Mouse (Mus musculus): ENCODE measurements at regions not wholly inside any gene's neighbourhood (a gene's known extent, or its start where the extent isn't known, plus 50 kb on each side); places are given as distances from the start of the nearest gene placed in this dataset.
A peak's percentile ranks its signal among the peaks of the same experiment; 100 is the strongest.

- TF ChIP-seq POLR2A (IDR thresholded peaks at IDR 0.05; ENCODE audit: insufficient read depth, low read depth, low read length) = peak; percentile 28; the same call in 1 of the 2 replicates
- no peak for TF ChIP-seq EP300 (IDR thresholded peaks at IDR 0.05; ENCODE audit: insufficient read depth, low read depth, low read length)
Measured at GRCm38 (mm10) chrX:167104247-167104621, 104.9 kb downstream of the Tmsb4x start.

DNA sequence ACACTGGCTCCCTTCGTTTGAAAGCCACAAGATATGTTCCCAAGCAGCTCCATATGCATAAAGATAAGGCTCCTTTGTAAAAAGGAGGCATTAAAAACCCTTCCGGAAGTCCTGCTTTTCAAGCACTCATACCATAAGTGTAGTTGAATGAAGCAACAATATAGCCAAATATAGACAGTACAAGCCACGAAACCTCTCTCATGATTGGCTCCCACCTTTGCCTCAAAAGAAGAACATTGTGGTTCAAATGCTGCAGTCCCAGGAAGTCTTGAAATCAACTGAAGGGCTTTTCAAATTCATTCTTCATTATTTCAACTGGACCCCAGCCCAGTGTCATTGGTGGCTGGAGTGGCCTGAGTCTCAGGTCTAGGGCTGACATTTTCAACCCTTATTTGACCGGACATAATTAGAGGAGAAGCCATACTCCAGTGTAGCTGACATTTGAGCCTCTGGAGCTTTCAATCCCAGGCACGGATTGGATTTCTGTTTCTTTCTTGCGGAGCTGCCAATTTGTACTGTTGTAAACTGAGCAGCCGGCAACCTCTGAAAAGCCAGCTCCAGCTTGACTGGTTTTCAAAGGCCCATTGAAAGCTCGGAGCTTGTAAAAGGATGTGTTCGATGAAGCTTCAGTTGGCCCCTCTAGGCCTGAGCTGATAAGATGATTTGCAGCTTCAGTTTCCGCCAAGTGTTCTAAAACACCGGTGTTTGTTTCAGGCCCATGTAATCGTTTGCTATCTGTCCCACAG lies 105.4 kb downstream of the Tmsb4x start:
- Histone ChIP-seq H3K9ac (ENCODE audit: low read depth, low read length) (no peak overlapping the region), H3K4me1 (ENCODE audit: control insufficient read depth, insufficient read depth, low read length) (peaks cover 10% of the 10 kb centered on the region), H3K27me3 (ENCODE audit: control insufficient read depth, insufficient read depth, low read length) (no peaks in the 10 kb centered on the region), H3K79me2 (replicated peaks; ENCODE audit: control insufficient read depth, insufficient read depth, low read length) (no peaks in the 10 kb centered on the region), H3K27ac (peak overlapping the region; percentile 76), H3K4me3 (no peak overlapping the region), H3K36me3 (ENCODE audit: control insufficient read depth, insufficient read depth, low read length) (no peaks in the 10 kb centered on the region)
- no peak for DNase-seq
- TF ChIP-seq EP300 (IDR thresholded peaks at IDR 0.05; ENCODE audit: insufficient read depth, low read depth, low read length) = no peak
- TF ChIP-seq POLR2A (IDR thresholded peaks at IDR 0.05; ENCODE audit: insufficient read depth, low read depth, low read length) = no peak
- TF ChIP-seq CTCF (IDR thresholded peaks at IDR 0.05) = no peak
- 52% methylated on average over 12 of the region's 12 CpGs for WGBS
- intact Hi-C loops (cut with DNase I) = loop anchor here (1.0 to 10.0 kb wide), 3 partner anchors 53 to 101 kb away; partner anchors contain the start of gene Tmsb4x

More at GRCm38 (mm10) chrX:167104247-167104621, 104.9 kb downstream of the Tmsb4x start:
- 56% methylated on average over 4 of the region's 4 CpGs for WGBS
- no peaks in the 10 kb centered on the region for H3K27me3 ChIP-seq (ENCODE audit: control insufficient read depth, insufficient read depth, low read length)
- no peak overlapping the region for H3K4me3 ChIP-seq
- intact Hi-C loops (cut with DNase I) = loop anchor here (1.0 to 10.0 kb wide), 3 partner anchors 54 to 101 kb away; partner anchors contain the start of gene Tmsb4x
- no peak overlapping the region for H3K9ac ChIP-seq (ENCODE audit: low read depth, low read length)
- H3K27ac ChIP-seq = peak overlapping the region; percentile 76
- no peaks in the 10 kb centered on the region for H3K79me2 ChIP-seq (replicated peaks; ENCODE audit: control insufficient read depth, insufficient read depth, low read length)
- peaks cover 10% of the 10 kb centered on the region for H3K4me1 ChIP-seq (ENCODE audit: control insufficient read depth, insufficient read depth, low read length)
- H3K36me3 ChIP-seq (ENCODE audit: control insufficient read depth, insufficient read depth, low read length) = no peaks in the 10 kb centered on the region
- peak in 1 of 2 experiments; percentile 45 for DNase-seq

DNA sequence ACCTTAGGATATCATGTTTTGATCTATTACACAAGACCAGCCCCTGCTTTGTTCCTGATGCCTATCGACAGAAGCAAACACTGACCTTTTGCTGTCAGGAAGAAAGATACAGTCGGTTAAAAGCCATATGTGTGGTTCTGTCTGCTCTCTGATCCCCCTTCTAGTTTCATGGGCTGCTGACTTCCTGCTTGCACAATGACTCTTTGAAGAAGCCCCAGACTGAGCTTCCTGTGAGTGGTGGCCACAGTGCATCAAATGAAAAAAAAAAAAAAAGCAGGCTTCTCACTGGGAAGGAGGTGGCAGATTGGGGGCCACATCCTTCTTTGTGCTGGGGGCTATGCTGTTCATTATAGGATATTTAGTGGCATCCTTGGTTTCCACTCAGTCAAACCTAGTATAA lies 107.2 kb downstream of the Tmsb4x start:
- no peak overlapping the region; the same call in 1 of the 2 replicates for H3K27ac ChIP-seq
- WGBS = 38% methylated on average over 2 of the region's 2 CpGs
- H3K27me3 ChIP-seq (ENCODE audit: control insufficient read depth, insufficient read depth, low read length) = no peaks in the 10 kb centered on the region
- no peak overlapping the region for H3K4me3 ChIP-seq
- H3K79me2 ChIP-seq (replicated peaks; ENCODE audit: control insufficient read depth, insufficient read depth, low read length) = no peaks in the 10 kb centered on the region
- H3K36me3 ChIP-seq (ENCODE audit: control insufficient read depth, insufficient read depth, low read length) = no peaks in the 10 kb centered on the region
- TF ChIP-seq POLR2A (IDR thresholded peaks at IDR 0.05; ENCODE audit: insufficient read depth, low read depth, low read length) (no peak), EP300 (IDR thresholded peaks at IDR 0.05; ENCODE audit: insufficient read depth, low read depth, low read length) (no peak), CTCF (IDR thresholded peaks at IDR 0.05) (no peak)
- H3K9ac ChIP-seq (ENCODE audit: low read depth, low read length) = no peak overlapping the region
- DNase-seq = no peak
- peaks cover 10% of the 10 kb centered on the region for H3K4me1 ChIP-seq (ENCODE audit: control insufficient read depth, insufficient read depth, low read length)
- intact Hi-C loops (cut with DNase I) = loop anchor here (5.0 to 10.0 kb wide), 2 partner anchors 70 to 103 kb away; partner anchors contain the start of gene Tmsb4x

DNA sequence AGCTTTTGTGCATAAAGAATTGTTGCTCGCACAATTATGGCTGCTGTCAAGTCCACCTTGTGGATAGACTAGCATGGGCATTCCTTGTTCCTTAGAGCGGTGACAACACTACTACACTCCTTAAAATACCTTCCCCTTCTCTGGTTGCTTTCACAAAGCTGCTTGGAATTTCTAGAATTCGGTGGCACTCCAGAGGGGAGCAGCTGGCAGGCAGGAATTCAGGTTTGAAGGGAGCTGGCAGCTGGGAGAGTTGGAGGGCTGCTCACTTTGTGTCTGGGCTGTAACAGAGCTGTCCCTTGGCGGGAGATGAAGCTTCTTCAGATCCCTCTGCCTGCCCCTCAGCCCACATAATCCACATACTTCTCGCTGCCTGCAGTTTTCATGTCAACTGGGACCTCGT lies 109.7 kb downstream of the Tmsb4x start:
- no peak for DNase-seq
- Histone ChIP-seq H3K79me2 (replicated peaks; ENCODE audit: control insufficient read depth, insufficient read depth, low read length) (no peaks in the 10 kb centered on the region), H3K4me3 (no peak overlapping the region), H3K27me3 (ENCODE audit: control insufficient read depth, insufficient read depth, low read length) (no peaks in the 10 kb centered on the region), H3K27ac (no peak overlapping the region), H3K36me3 (ENCODE audit: control insufficient read depth, insufficient read depth, low read length) (no peaks in the 10 kb centered on the region), H3K4me1 (ENCODE audit: control insufficient read depth, insufficient read depth, low read length) (peaks cover 10% of the 10 kb centered on the region), H3K9ac (ENCODE audit: low read depth, low read length) (no peak overlapping the region)
- WGBS = 56% methylated on average over 6 of the region's 6 CpGs
- no peak for TF ChIP-seq EP300 (IDR thresholded peaks at IDR 0.05; ENCODE audit: insufficient read depth, low read depth, low read length)
- TF ChIP-seq CTCF (IDR thresholded peaks at IDR 0.05) = no peak
- no peak for TF ChIP-seq POLR2A (IDR thresholded peaks at IDR 0.05; ENCODE audit: insufficient read depth, low read depth, low read length)
- intact Hi-C loops (cut with DNase I) = no loop called here

DNA sequence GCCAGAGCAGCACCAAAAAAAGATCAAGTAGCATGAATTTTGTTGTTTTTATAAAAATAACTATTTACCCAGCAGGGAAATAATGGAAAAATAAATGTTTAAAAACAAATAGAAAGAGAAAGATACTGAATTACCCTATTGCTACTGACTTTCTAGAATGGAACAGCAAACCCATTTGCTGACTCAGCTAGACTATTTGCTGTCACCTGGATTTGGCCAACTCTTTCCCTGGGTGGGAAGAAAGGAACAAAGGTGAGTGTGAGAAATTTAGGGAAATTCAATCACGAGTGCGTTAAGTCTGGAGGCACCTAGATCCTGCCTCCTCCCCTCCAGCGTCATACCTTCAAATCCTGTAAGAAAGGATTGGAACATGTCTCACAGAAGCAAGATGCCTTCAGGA lies 110.2 kb downstream of the Tmsb4x start:
- no peak overlapping the region for H3K27ac ChIP-seq
- no peak overlapping the region for H3K9ac ChIP-seq (ENCODE audit: low read depth, low read length)
- no peak for TF ChIP-seq CTCF (IDR thresholded peaks at IDR 0.05)
- no peak for TF ChIP-seq EP300 (IDR thresholded peaks at IDR 0.05; ENCODE audit: insufficient read depth, low read depth, low read length)
- TF ChIP-seq POLR2A (IDR thresholded peaks at IDR 0.05; ENCODE audit: insufficient read depth, low read depth, low read length) = no peak
- intact Hi-C loops (cut with DNase I) = no loop called here
- H3K27me3 ChIP-seq (ENCODE audit: control insufficient read depth, insufficient read depth, low read length) = no peaks in the 10 kb centered on the region
- H3K4me3 ChIP-seq = no peak overlapping the region
- H3K79me2 ChIP-seq (replicated peaks; ENCODE audit: control insufficient read depth, insufficient read depth, low read length) = no peaks in the 10 kb centered on the region
- H3K36me3 ChIP-seq (ENCODE audit: control insufficient read depth, insufficient read depth, low read length) = no peaks in the 10 kb centered on the region
- peaks cover 7% of the 10 kb centered on the region for H3K4me1 ChIP-seq (ENCODE audit: control insufficient read depth, insufficient read depth, low read length)
- no peak for DNase-seq
- 73% methylated on average over 3 of the region's 3 CpGs for WGBS

DNA sequence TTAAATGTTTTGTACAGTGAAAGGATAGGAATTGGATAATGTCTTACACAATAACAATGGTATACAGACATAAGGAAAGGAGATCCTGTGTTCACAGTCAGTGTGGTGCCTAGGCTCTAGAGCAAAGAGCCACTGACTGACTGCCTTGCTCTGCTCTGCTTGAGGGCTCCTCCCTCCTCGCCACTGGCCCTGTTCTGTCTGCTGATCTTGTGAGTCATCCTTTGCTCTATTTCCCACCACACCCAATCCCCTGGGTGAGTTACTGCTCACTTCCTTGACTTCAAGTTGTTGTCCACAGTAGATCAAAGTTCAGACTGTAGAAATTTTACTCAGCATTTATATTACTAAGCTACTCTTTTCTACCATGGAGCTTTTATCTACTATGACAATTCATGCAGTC lies 117.3 kb downstream of the Tmsb4x start:
- TF ChIP-seq POLR2A (IDR thresholded peaks at IDR 0.05; ENCODE audit: insufficient read depth, low read depth, low read length) (peak; percentile 78), CTCF (IDR thresholded peaks at IDR 0.05) (no peak), EP300 (IDR thresholded peaks at IDR 0.05; ENCODE audit: insufficient read depth, low read depth, low read length) (peak; percentile 84; the same call in 1 of the 2 replicates)
- intact Hi-C loops (cut with DNase I) = no loop called here
- no peaks in the 10 kb centered on the region for H3K79me2 ChIP-seq (replicated peaks; ENCODE audit: control insufficient read depth, insufficient read depth, low read length)
- peak; percentile 44 to 80 for DNase-seq
- H3K36me3 ChIP-seq (ENCODE audit: control insufficient read depth, insufficient read depth, low read length) = peaks cover 4% of the 10 kb centered on the region; the same call in 1 of the 2 replicates
- peaks cover 4% of the 10 kb centered on the region for H3K4me1 ChIP-seq (ENCODE audit: control insufficient read depth, insufficient read depth, low read length)
- no peaks in the 10 kb centered on the region for H3K27me3 ChIP-seq (ENCODE audit: control insufficient read depth, insufficient read depth, low read length)
- H3K27ac ChIP-seq = peak overlapping the region; percentile 62
- no peak overlapping the region for H3K4me3 ChIP-seq
- WGBS = 47% methylated on average over 1 of the region's 1 CpGs
- no peak overlapping the region for H3K9ac ChIP-seq (ENCODE audit: low read depth, low read length)
